Mouse (Mus musculus): ENCODE data around the gene Gm8369. TPM values are rescaled to one million over a fixed set of nuclear protein-coding genes. Genes with fewer than 3 reads are reported as not detected.
"Not testable (repeated sequence)": the region's sequence is repeated elsewhere in the genome, so short reads cannot be mapped to it uniquely, and the experiment has no call there.

Gene Gm8369
- polyA plus RNA-seq, 2 experiments from 2014 or later: 420 to 532 TPM

GRCm38 (mm10) chr19:11516246-11516645 lies 30.5 kb downstream of the Gm8369 start, which contains the start of gene Ms4a6b:
Ms4a6b (plus strand) TSS chr19:11516512.
- peak; percentile 27 for ATAC-seq

- ATAC-seq: peak; percentile 62
These were observed 31.1 kb downstream of the Gm8369 start for GRCm38 (mm10) chr19:11516845-11517244.

- not testable (repeated sequence) for ATAC-seq
These were observed 31.6 kb downstream of the Gm8369 start for GRCm38 (mm10) chr19:11517373-11517772.

DNA sequence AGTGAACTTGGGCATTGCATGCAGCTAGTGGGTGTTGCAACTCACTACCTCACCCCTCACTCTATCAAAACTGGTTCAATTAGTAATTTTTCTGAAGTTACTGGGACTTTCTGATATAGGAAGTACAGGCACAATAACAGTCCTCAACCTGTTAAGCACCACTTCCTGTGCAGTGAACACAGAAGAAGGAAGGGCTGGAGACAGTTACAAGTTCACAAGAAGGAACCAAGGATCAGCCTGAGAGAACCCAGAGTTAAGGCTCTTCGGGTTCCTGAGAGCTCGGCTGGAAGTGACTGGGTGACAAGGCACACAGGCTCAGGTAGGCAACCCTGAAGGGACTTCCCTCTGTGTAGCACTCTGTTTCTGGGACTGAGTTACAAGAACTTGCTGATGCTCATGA lies 32.6 kb downstream of the Gm8369 start:
- ATAC-seq: peak; percentile 39

DNA sequence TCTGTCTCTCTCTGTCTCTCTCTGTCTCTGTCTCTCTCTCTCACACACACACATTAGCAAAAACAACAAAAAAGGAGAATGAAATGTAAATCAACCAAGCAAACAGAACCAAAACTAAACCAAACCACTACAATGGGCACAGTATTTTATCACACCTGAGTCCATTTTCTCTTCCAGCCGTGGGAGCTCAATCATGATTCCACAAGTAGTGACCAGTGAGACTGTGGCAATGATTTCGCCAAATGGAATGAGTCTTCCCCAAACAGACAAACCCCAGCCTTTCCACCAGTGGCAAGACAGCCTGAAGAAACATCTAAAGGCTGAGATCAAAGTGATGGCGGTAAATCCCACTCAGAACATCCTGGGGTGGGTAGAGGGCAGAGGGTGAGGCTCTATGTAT lies 34.4 kb downstream of the Gm8369 start:
- no peak for ATAC-seq

- peak; percentile 28 for ATAC-seq
These were observed 47.7 kb downstream of the Gm8369 start for GRCm38 (mm10) chr19:11533421-11533820.

GRCm38 (mm10) chr19:11533888-11534445 lies 48.2 kb downstream of the Gm8369 start:
- peak; percentile 56 for ATAC-seq

DNA sequence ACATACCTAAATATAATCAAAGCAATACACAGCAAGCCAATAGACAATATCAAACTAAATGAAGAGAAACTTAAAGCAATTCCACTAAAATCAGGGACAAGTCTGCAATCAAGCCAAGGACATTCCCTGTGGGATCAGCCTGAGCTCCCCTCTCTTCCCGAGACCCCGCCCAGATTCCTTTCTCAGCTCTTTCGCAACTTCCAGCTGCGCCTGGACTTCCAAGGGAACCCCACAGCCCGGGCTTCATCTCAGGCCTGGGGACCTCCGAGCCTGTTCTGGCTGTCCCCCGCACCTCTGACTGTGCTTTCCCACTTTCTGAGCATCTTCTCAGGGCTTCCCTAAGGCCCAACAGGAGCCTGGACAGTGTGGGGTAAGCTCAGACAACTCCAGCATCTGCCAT lies 50.9 kb downstream of the Gm8369 start, which contains the start of gene Ms4a4d:
TSS of gene Ms4a4d (plus strand) at position 209 of the 400 bp plus-strand sequence.
- no peak for ATAC-seq

DNA sequence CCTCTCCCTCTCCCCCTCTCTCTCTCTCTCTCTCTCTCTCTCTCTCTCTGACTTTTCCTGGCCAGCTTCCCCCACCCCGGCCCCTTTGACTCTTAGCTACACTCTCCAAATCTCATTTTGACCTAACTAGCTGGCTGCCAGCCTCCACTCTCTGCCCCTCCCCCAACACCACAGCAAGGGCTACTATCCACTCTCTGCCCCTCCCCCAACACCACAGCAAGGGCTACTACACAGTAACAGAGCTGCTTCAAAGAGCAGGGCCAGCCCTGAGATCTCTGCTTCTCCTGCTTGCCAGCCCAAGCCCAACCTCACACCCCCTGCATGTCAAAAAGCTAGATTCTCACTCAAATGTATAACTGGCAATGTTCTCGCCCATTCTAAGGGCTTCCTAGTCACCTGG lies 51.6 kb downstream of the Gm8369 start:
- ATAC-seq: no peak

DNA sequence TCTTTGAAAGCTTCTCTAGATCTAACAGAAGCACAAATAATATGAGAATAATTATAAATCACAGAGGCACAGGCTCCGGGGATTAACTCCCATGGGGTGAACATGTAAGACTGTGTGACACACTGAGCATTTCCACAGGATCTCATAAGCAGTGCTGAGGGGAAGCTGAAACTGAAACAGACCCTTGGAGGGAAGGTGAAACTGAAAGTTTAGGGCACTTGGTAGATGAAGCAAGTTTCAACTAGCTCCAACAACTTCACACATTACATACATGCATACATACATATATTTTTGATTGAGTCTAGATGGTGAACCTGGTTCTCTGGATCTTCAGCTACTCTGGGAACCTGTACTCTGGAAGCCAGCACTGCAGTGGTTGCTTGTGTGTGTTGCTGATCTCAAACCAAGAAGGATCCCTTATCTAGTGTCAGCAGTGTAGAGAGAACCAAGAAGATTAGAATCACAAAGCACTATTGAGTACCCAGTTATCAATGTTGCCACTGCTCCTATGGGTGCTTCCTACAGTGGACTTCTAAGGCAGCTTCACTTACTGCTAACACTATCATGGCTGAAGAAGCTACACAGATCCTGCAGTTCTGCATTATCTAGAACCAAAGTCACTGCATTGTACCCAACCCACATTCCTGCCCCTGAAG lies 54.6 kb downstream of the Gm8369 start:
- ATAC-seq: peak; percentile 89

GRCm38 (mm10) chr19:11544383-11544782 lies 58.6 kb downstream of the Gm8369 start:
- ATAC-seq: peak; percentile 61

GRCm38 (mm10) chr19:11547911-11548310 lies 62.2 kb downstream of the Gm8369 start:
- ATAC-seq: no peak

- ATAC-seq: no peak
These were observed 69.0 kb downstream of the Gm8369 start for GRCm38 (mm10) chr19:11554726-11555125.

GRCm38 (mm10) chr19:11559560-11559959 lies 73.8 kb downstream of the Gm8369 start:
- peak; percentile 79 for ATAC-seq

Other genes with a start within 250 kb of the Gm8369 start
- gene Ms4a1, start 219.7 kb upstream of the Gm8369 start, polyA plus RNA-seq (2017; shearing (Covaris generic)): 10 to 100 TPM in 1 of 2 experiments, under 1 TPM in 1; 0.12 to 21.1 TPM
- gene Ms4a5, start 202.1 kb upstream of the Gm8369 start, polyA plus RNA-seq (2017; shearing (Covaris generic)): not detected
- gene Ms4a14, start 171.5 kb upstream of the Gm8369 start, polyA plus RNA-seq (2017; shearing (Covaris generic)): not detected
- not detected for gene Ms4a7, start 149.8 kb upstream of the Gm8369 start, polyA plus RNA-seq (2017; shearing (Covaris generic))
- gene Ms4a4a, start 110.4 kb upstream of the Gm8369 start, polyA plus RNA-seq (2017; shearing (Covaris generic)): 1 to 10 TPM in 1 of 2 experiments, under 1 TPM in 1; 0.84 to 1.8 TPM
- gene Ms4a4c, start 81.2 kb upstream of the Gm8369 start, polyA plus RNA-seq (2017; shearing (Covaris generic)): 10 to 100 TPM; 61.4 to 84.8 TPM
- gene Ms4a4b, start 42.4 kb upstream of the Gm8369 start, polyA plus RNA-seq (2017; shearing (Covaris generic)): 1,000 to 10,000 TPM; 2,426 to 2,599 TPM
- 10 to 100 TPM; 13.4 to 20.1 TPM for gene Ms4a6c, start 16.6 kb upstream of the Gm8369 start, polyA plus RNA-seq (2017; shearing (Covaris generic))
- 1,000 to 10,000 TPM; 1,239 to 1,299 TPM for gene Ms4a6b, start 30.6 kb downstream of the Gm8369 start, polyA plus RNA-seq (2017; shearing (Covaris generic))
- 1 to 10 TPM; 3.9 to 6.3 TPM for gene Ms4a4d, start 50.9 kb downstream of the Gm8369 start, polyA plus RNA-seq (2017; shearing (Covaris generic))
- gene Ms4a6d, start 118.9 kb downstream of the Gm8369 start, polyA plus RNA-seq (2017; shearing (Covaris generic)): 10 to 100 TPM in 1 of 2 experiments, 1 to 10 TPM in 1; 8.9 to 10.9 TPM
- not detected for gene Ms4a2, start 137.8 kb downstream of the Gm8369 start, polyA plus RNA-seq (2017; shearing (Covaris generic))
- not detected for gene Ms4a3, start 154.9 kb downstream of the Gm8369 start, polyA plus RNA-seq (2017; shearing (Covaris generic))
- not detected for gene Oosp2, start 174.6 kb downstream of the Gm8369 start, polyA plus RNA-seq (2017; shearing (Covaris generic))
- not detected for gene Oosp1, start 205.2 kb downstream of the Gm8369 start, polyA plus RNA-seq (2017; shearing (Covaris generic))
- gene Oosp3, start 211.1 kb downstream of the Gm8369 start, polyA plus RNA-seq (2017; shearing (Covaris generic)): not detected

Data from CD4-positive, CD25-positive, alpha-beta regulatory T cell, adult 4 months (primary cell).